Mouse (Mus musculus) liver, postnatal 0 days (tissue): ENCODE data around the gene Olfr911-ps1.

ENCODE experiments used
- CTCF ChIP-seq: sonication (generic); IDR thresholded peaks from 2 replicates; pipeline ENCODE4 v1.5.1; 2016; ENCODE audit warnings: antibody characterized with exemption, low read depth
- EP300 ChIP-seq: IDR thresholded peaks from 2 replicates; pipeline ENCODE4 v1.6.1; 2016; ENCODE audit warnings: antibody characterized with exemption, low read depth, mild to moderate bottlenecking

GRCm38 (mm10) chr9:38512353-38512752 lies 9.0 kb upstream of the Olfr911-ps1 start:
- TF ChIP-seq CTCF = no peak
- TF ChIP-seq EP300 = no peak
